In genomic region chr16:18643406-18643998, GRCm38 (mm10) we compare ENCODE assay signal across 26 mouse cellular contexts. TPM values are rescaled to one million over a fixed set of nuclear protein-coding genes. Genes with fewer than 3 reads are reported as not detected.
A peak's percentile ranks its signal among the peaks of the same experiment; 100 is the strongest.
DNase-seq lines count a peak whose midpoint lies in the region; ATAC-seq and TF ChIP-seq lines count a peak whose summit lies in the region.
"Had no signal": no experiment of that assay in that cellular context is flagged by ENCODE, and none has a peak within 500 bp of the region (broad histone marks: within the 10 kb centered on the region; RNA-seq: fewer than 3 reads in every experiment).

No protein-coding gene starts in this region.

- no peak overlapping the region for H3K4me3 ChIP-seq in heart, embryonic 10.5 days
- H3K4me3 ChIP-seq in liver, embryonic 16.5 days (ENCODE audit: low read depth, low read length): no peak overlapping the region
- no peak overlapping the region for H3K4me3 ChIP-seq in liver, embryonic 11.5 days (ENCODE audit: low read depth, low read length)
- H3K4me3 ChIP-seq in small intestine, adult 2 months (ENCODE audit: low read depth, low read length): no peak overlapping the region
- no peak overlapping the region for H3K4me3 ChIP-seq in lung, adult 2 months (replicated peaks; ENCODE audit: extremely low read depth, low read depth, low read length)
- H3K4me3 ChIP-seq: embryonic facial prominence, embryonic 12.5 days; gastrocnemius, adult 2 months; heart, adult 2 months had no signal

- 64% methylated on average over 11 of the region's 11 CpGs for WGBS in heart, embryonic 10.5 days
- 39% methylated on average over 11 of the region's 11 CpGs for WGBS in liver, embryonic 16.5 days (ENCODE audit: insufficient replicate concordance)
- 68% methylated on average over 11 of the region's 11 CpGs for WGBS in liver, embryonic 11.5 days
- 81% methylated on average over 11 of the region's 11 CpGs for WGBS in small intestine, adult 2 months
- WGBS in lung, adult 2 months: 68% methylated on average over 11 of the region's 11 CpGs

- no peak for TF ChIP-seq POLR2A in small intestine, adult 2 months (IDR thresholded peaks at IDR 0.05; ENCODE audit: low read depth, low read length)
- no peak for TF ChIP-seq POLR2A in lung, adult 2 months (IDR thresholded peaks at IDR 0.05; ENCODE audit: borderline replicate concordance, extremely low read depth, low read depth, low read length)

- no peaks in the 10 kb centered on the region for H3K9me3 ChIP-seq in heart, embryonic 10.5 days
- H3K9me3 ChIP-seq in liver, embryonic 16.5 days (replicated peaks; ENCODE audit: control insufficient read depth, low read length): no peaks in the 10 kb centered on the region; the same call in 1 of the 2 replicates
- H3K9me3 ChIP-seq in liver, embryonic 11.5 days (ENCODE audit: control insufficient read depth, low read length): no peaks in the 10 kb centered on the region
- H3K9me3 ChIP-seq: embryonic facial prominence, embryonic 12.5 days; G1E had no signal

- H3K4me1 ChIP-seq in heart, embryonic 10.5 days: no peaks in the 10 kb centered on the region
- no peaks in the 10 kb centered on the region for H3K4me1 ChIP-seq in liver, embryonic 16.5 days (ENCODE audit: control insufficient read depth, low read depth, low read length)
- no peaks in the 10 kb centered on the region for H3K4me1 ChIP-seq in liver, embryonic 11.5 days (replicated peaks; ENCODE audit: control insufficient read depth, insufficient read depth, low read length)
- H3K4me1 ChIP-seq in small intestine, adult 2 months (ENCODE audit: control insufficient read depth, insufficient read depth, insufficient read length, low read length): peaks cover 45% of the 10 kb centered on the region
- no peaks in the 10 kb centered on the region for H3K4me1 ChIP-seq in lung, adult 2 months (ENCODE audit: control insufficient read depth, insufficient read depth, low read length)

- ATAC-seq in liver, embryonic 16.5 days (ENCODE audit: low read depth): peak; percentile 24; the same call in 1 of the 2 replicates
- no peak for ATAC-seq in liver, embryonic 11.5 days (replicated peaks; ENCODE audit: low FRiP score)
- ATAC-seq in granulocyte monocyte progenitor cell, adult 5-6 weeks (replicated peaks; ENCODE audit: poor library complexity, severe bottlenecking): peak; percentile 65
- ATAC-seq: CD4-positive, CD25-positive, alpha-beta regulatory T cell, adult 4 months; forebrain, embryonic 14.5 days; hindbrain, embryonic 16.5 days; inflammation-experienced regulatory T-cells, adult 6 months had no signal

- TF ChIP-seq CTCF in small intestine, adult 2 months (IDR thresholded peaks at IDR 0.05; ENCODE audit: extremely low read depth, insufficient read length, insufficient replicate concordance, low read depth, low read length): no peak
- TF ChIP-seq CTCF in lung, adult 2 months (IDR thresholded peaks at IDR 0.05; ENCODE audit: insufficient read depth, low read length): no peak

- peak; percentile 74 for DNase-seq in heart, embryonic 10.5 days (ENCODE audit: low spot score)
- no peak for DNase-seq in heart, postnatal 36 days
- DNase-seq in liver, embryonic 11.5 days (ENCODE audit: low spot score): no peak
- DNase-seq in lung, adult 2 months: no peak
- no peak for DNase-seq in layer of hippocampus, postnatal 14 days (ENCODE audit: low spot score in 2 of 2)
- DNase-seq: adrenal gland, adult 8-10 months; adrenal gland, postnatal 36 days; B cell, adult 2 months; cerebellum, adult 11 months; cerebellum, adult 8-10 months; cerebellum, postnatal 14 days; embryo, embryonic 11 days; gastrocnemius, adult 2 months; gastrocnemius, postnatal 25 days; heart, adult 2 months; heart, postnatal 14 days had no signal

- no peaks in the 10 kb centered on the region for H3K27me3 ChIP-seq in heart, embryonic 10.5 days (ENCODE audit: insufficient read depth, poor library complexity, severe bottlenecking)
- no peaks in the 10 kb centered on the region for H3K27me3 ChIP-seq in liver, embryonic 16.5 days (ENCODE audit: control insufficient read depth, insufficient read depth, low read depth, low read length)
- H3K27me3 ChIP-seq in liver, embryonic 11.5 days (replicated peaks; ENCODE audit: control insufficient read depth, insufficient read depth, low read length): peaks cover 2% of the 10 kb centered on the region; the same call in 1 of the 2 replicates
- H3K27me3 ChIP-seq in small intestine, adult 2 months (ENCODE audit: control insufficient read depth, insufficient read depth, low read length): no peaks in the 10 kb centered on the region
- H3K27me3 ChIP-seq: embryonic facial prominence, embryonic 12.5 days had no signal

- no peak overlapping the region for H3K4me2 ChIP-seq in liver, embryonic 16.5 days (ENCODE audit: low read depth, low read length)
- H3K4me2 ChIP-seq in liver, embryonic 11.5 days: no peak overlapping the region
- H3K4me2 ChIP-seq: embryonic facial prominence, embryonic 12.5 days had no signal

- no peak overlapping the region for H3K9ac ChIP-seq in liver, embryonic 16.5 days (ENCODE audit: low read depth, low read length)
- H3K9ac ChIP-seq in liver, embryonic 11.5 days (ENCODE audit: low read depth, low read length): no peak overlapping the region
- H3K9ac ChIP-seq: embryonic facial prominence, embryonic 12.5 days had no signal

- intact Hi-C loops in heart, postnatal 36 days (cut with DNase I): no loop called here

- no peak overlapping the region for H3K27ac ChIP-seq in heart, embryonic 10.5 days
- H3K27ac ChIP-seq in liver, embryonic 16.5 days (ENCODE audit: low read length): no peak overlapping the region
- H3K27ac ChIP-seq in liver, embryonic 11.5 days (ENCODE audit: low read depth, low read length): no peak overlapping the region
- H3K27ac ChIP-seq in small intestine, adult 2 months (ENCODE audit: insufficient read depth, low read depth, low read length): peak overlapping the region; percentile 55; the same call in 1 of the 2 replicates
- H3K27ac ChIP-seq: embryonic facial prominence, embryonic 12.5 days; gastrocnemius, adult 2 months; heart, adult 2 months had no signal

- no peaks in the 10 kb centered on the region for H3K36me3 ChIP-seq in heart, embryonic 10.5 days
- no peaks in the 10 kb centered on the region for H3K36me3 ChIP-seq in liver, embryonic 16.5 days (ENCODE audit: control insufficient read depth, insufficient read depth)
- H3K36me3 ChIP-seq in liver, embryonic 11.5 days (ENCODE audit: control insufficient read depth, insufficient read depth, low read length): no peaks in the 10 kb centered on the region
- no peaks in the 10 kb centered on the region for H3K36me3 ChIP-seq in small intestine, adult 2 months (ENCODE audit: control insufficient read depth, insufficient read depth, low read length)
- H3K36me3 ChIP-seq: embryonic facial prominence, embryonic 12.5 days; G1E had no signal

RNA-seq across cellular contexts. Expression of gene Sept5, which starts 13.7 kb away (rescaled TPM):
- 4.3 and 11.7 TPM in 2 replicates for polyA plus RNA-seq in heart, embryonic 10.5 days (2016; fragmentation: Nextera tagmentation; extraction: Ambion mirVana)
- 1 to 10 TPM; 3.7 to 3.8 TPM for total RNA-seq in heart, postnatal 36 days (2021)
- 3.0 and 4.2 TPM in 2 replicates for polyA plus RNA-seq in liver, embryonic 16.5 days (2015; fragmentation: Nextera tagmentation; extraction: Ambion mirVana)
- polyA plus RNA-seq in liver, embryonic 11.5 days (2014; fragmentation: Nextera tagmentation; extraction: Ambion mirVana): 6.0 and 6.2 TPM in 2 replicates
- total RNA-seq in granulocyte monocyte progenitor cell, adult 5-6 weeks (2014; fragmentation: Nextera tagmentation): not detected in 2 replicates
- 1.8 and 2.6 TPM in 2 replicates for total RNA-seq in granulocyte monocyte progenitor cell, adult 5-6 weeks (2017)
- 64.1 and 381 TPM in 2 replicates for polyA plus RNA-seq in small intestine, adult 2 months (2012; rRNA removed)
- polyA plus RNA-seq in lung, adult 2 months (2012; rRNA removed): 9.0 and 22.0 TPM in 2 replicates
- 100 to 1,000 TPM; 605 to 622 TPM for total RNA-seq in layer of hippocampus, postnatal 14 days (2021)
- polyA plus RNA-seq: G1E had no signal

RNA-seq across cellular contexts. Expression of gene Gm49601, which starts 17.3 kb away (rescaled TPM):
- polyA plus RNA-seq in heart, embryonic 10.5 days (2016; fragmentation: Nextera tagmentation; extraction: Ambion mirVana): 0.26 and 1.1 TPM in 2 replicates
- 1 to 10 TPM in 1 of 2 experiments, under 1 TPM in 1; 0.60 to 1.6 TPM for total RNA-seq in heart, postnatal 36 days (2021)
- polyA plus RNA-seq in liver, embryonic 16.5 days (2015; fragmentation: Nextera tagmentation; extraction: Ambion mirVana): 0.28 and 0.55 TPM in 2 replicates
- polyA plus RNA-seq in liver, embryonic 11.5 days (2014; fragmentation: Nextera tagmentation; extraction: Ambion mirVana): not detected in 2 replicates
- 1.9 TPM in 1 of 2 replicates, not detected in the other for total RNA-seq in granulocyte monocyte progenitor cell, adult 5-6 weeks (2014; fragmentation: Nextera tagmentation)
- total RNA-seq in granulocyte monocyte progenitor cell, adult 5-6 weeks (2017): not detected in 2 replicates
- polyA plus RNA-seq in small intestine, adult 2 months (2012; rRNA removed): 22.7 and 156 TPM in 2 replicates
- 3.6 and 9.4 TPM in 2 replicates for polyA plus RNA-seq in lung, adult 2 months (2012; rRNA removed)
- total RNA-seq in layer of hippocampus, postnatal 14 days (2021): 100 to 1,000 TPM; 138 to 159 TPM
- total RNA-seq: common myeloid progenitor, adult 5-6 weeks had no signal
- polyA plus RNA-seq: CD4-positive, CD25-positive, alpha-beta regulatory T cell, adult 4 months; G1E; inflammation-experienced regulatory T-cells, adult 6 months had no signal

RNA-seq across cellular contexts. Expression of gene Gp1bb, which starts 21.3 kb away (rescaled TPM):
- 6.0 and 7.4 TPM in 2 replicates for polyA plus RNA-seq in heart, embryonic 10.5 days (2016; fragmentation: Nextera tagmentation; extraction: Ambion mirVana)
- 1 to 10 TPM; 1.2 TPM for total RNA-seq in heart, postnatal 36 days (2021)
- 13.9 and 18.2 TPM in 2 replicates for polyA plus RNA-seq in liver, embryonic 16.5 days (2015; fragmentation: Nextera tagmentation; extraction: Ambion mirVana)
- polyA plus RNA-seq in liver, embryonic 11.5 days (2014; fragmentation: Nextera tagmentation; extraction: Ambion mirVana): 42.4 and 46.3 TPM in 2 replicates
- not detected in 2 replicates for total RNA-seq in granulocyte monocyte progenitor cell, adult 5-6 weeks (2014; fragmentation: Nextera tagmentation)
- total RNA-seq in granulocyte monocyte progenitor cell, adult 5-6 weeks (2017): not detected in 2 replicates
- 35.8 and 580 TPM in 2 replicates for polyA plus RNA-seq in small intestine, adult 2 months (2012; rRNA removed)
- 9.7 and 15.5 TPM in 2 replicates for polyA plus RNA-seq in lung, adult 2 months (2012; rRNA removed)
- total RNA-seq in layer of hippocampus, postnatal 14 days (2021): 1 to 10 TPM; 2.1 to 3.0 TPM
- total RNA-seq: adrenal gland, adult 8-10 months; gastrocnemius, adult 2 months had no signal
- polyA plus RNA-seq: CD4-positive, CD25-positive, alpha-beta regulatory T cell, adult 4 months; inflammation-experienced regulatory T-cells, adult 6 months had no signal

RNA-seq across cellular contexts. Expression of gene Tbx1, which starts 53.0 kb away (rescaled TPM):
- 1.00 and 6.9 TPM in 2 replicates for polyA plus RNA-seq in heart, embryonic 10.5 days (2016; fragmentation: Nextera tagmentation; extraction: Ambion mirVana)
- 1 to 10 TPM in 1 of 2 experiments, under 1 TPM in 1; 0.51 to 2.2 TPM for total RNA-seq in heart, postnatal 36 days (2021)
- polyA plus RNA-seq in liver, embryonic 16.5 days (2015; fragmentation: Nextera tagmentation; extraction: Ambion mirVana): 0.07 TPM in 1 of 2 replicates, not detected in the other
- 0.17 and 0.43 TPM in 2 replicates for polyA plus RNA-seq in liver, embryonic 11.5 days (2014; fragmentation: Nextera tagmentation; extraction: Ambion mirVana)
- not detected in 2 replicates for total RNA-seq in granulocyte monocyte progenitor cell, adult 5-6 weeks (2014; fragmentation: Nextera tagmentation)
- not detected in 2 replicates for total RNA-seq in granulocyte monocyte progenitor cell, adult 5-6 weeks (2017)
- polyA plus RNA-seq in small intestine, adult 2 months (2012; rRNA removed): 2.6 and 8.3 TPM in 2 replicates
- polyA plus RNA-seq in lung, adult 2 months (2012; rRNA removed): 32.5 and 38.4 TPM in 2 replicates
- total RNA-seq in layer of hippocampus, postnatal 14 days (2021): 1 to 10 TPM; 1.2 to 1.5 TPM
- total RNA-seq: adrenal gland, adult 8-10 months; common myeloid progenitor, adult 5-6 weeks had no signal
- polyA plus RNA-seq: CD4-positive, CD25-positive, alpha-beta regulatory T cell, adult 4 months; G1E; inflammation-experienced regulatory T-cells, adult 6 months had no signal
